Mouse (Mus musculus) CH12.LX (cell line): ENCODE results near the gene Eps8l2.

Experiments used
- CTCF ChIP-seq, 2 experiments: IDR thresholded peaks in 1 of 2; conservative IDR thresholded peaks in 1 of 2; 2 replicates each; pipeline ENCODE4 v1.5.1; 2011 to 2012; ENCODE audit warnings: low read depth in 2 of 2, low read length in 2 of 2, improper control_type of control experiment in 1 of 2, inconsistent platforms in 1 of 2, mild to moderate bottlenecking in 1 of 2, moderate library complexity in 1 of 2
- EP300 ChIP-seq: IDR thresholded peaks from 2 replicates; pipeline ENCODE4 v1.6.1; 2011; ENCODE audit warnings: low read length, improper control_type of control experiment
- GABPA ChIP-seq: IDR thresholded peaks from 2 replicates; pipeline ENCODE4 v1.6.1; 2012; ENCODE audit warnings: low read depth, low read length, improper control_type of control experiment, inconsistent platforms; ENCODE audit not compliant: insufficient replicate concordance
- HCFC1 ChIP-seq: IDR thresholded peaks from 2 replicates; pipeline ENCODE4 v1.6.1; 2012; ENCODE audit warnings: low read depth, mild to moderate bottlenecking, inconsistent platforms, low read length, improper control_type of control experiment
- JUN ChIP-seq: IDR thresholded peaks from 2 replicates; pipeline ENCODE4 v1.6.1; 2011; ENCODE audit warnings: low read depth, mild to moderate bottlenecking, low read length, improper control_type of control experiment, moderate library complexity; ENCODE audit not compliant: insufficient read depth
- KAT2A ChIP-seq: IDR thresholded peaks from 2 replicates; pipeline ENCODE4 v1.6.1; 2012; ENCODE audit warnings: low read length, improper control_type of control experiment, inconsistent platforms; ENCODE audit not compliant: insufficient replicate concordance
- MXI1 ChIP-seq: IDR thresholded peaks from 2 replicates; pipeline ENCODE4 v1.6.1; 2011; ENCODE audit warnings: mild to moderate bottlenecking, low read depth, low read length, improper control_type of control experiment
- MYC ChIP-seq: IDR thresholded peaks from 2 replicates; pipeline ENCODE4 v1.6.1; 2011; ENCODE audit warnings: low read depth, mild to moderate bottlenecking, improper control_type of control experiment, low read length
- POLR2A ChIP-seq: IDR thresholded peaks from 2 replicates; pipeline ENCODE4 v1.6.1; 2011; ENCODE audit warnings: low read depth, mild to moderate bottlenecking, improper control_type of control experiment, low read length
- RAD21 ChIP-seq: IDR thresholded peaks from 2 replicates; pipeline ENCODE4 v1.6.1; 2011; ENCODE audit warnings: low read depth, mild to moderate bottlenecking, low read length, improper control_type of control experiment, moderate library complexity
- SIN3A ChIP-seq: IDR thresholded peaks from 2 replicates; pipeline ENCODE4 v1.6.1; 2012; ENCODE audit warnings: low read length, improper control_type of control experiment, inconsistent platforms
- ZKSCAN1 ChIP-seq: IDR thresholded peaks from 2 replicates; pipeline ENCODE4 v1.6.1; 2012; ENCODE audit warnings: low read depth, inconsistent platforms, low read length, improper control_type of control experiment, borderline replicate concordance

- TF ChIP-seq CTCF (conservative IDR thresholded peaks at IDR 0.05 in 1 of 2, IDR thresholded peaks at IDR 0.05 in 1 of 2; ENCODE audit: low read depth in 2 of 2, low read length in 2 of 2) (no peak), ZKSCAN1 (no peak), RAD21 (no peak), EP300 (no peak), SIN3A (no peak), JUN (no peak), POLR2A (no peak), MXI1 (no peak), HCFC1 (no peak), GABPA (no peak), KAT2A (no peak), MYC (no peak)
Measured at GRCm38 (mm10) chr7:141324686-141325085, 14.0 kb upstream of the Eps8l2 start.
